Mouse (Mus musculus) stomach, embryonic 14.5 days (tissue): Measurements from ENCODE around the gene Fam169b. TPM values are rescaled to one million over a fixed set of nuclear protein-coding genes. Genes with fewer than 3 reads are reported as not detected.

ENCODE experiments used
- ATAC-seq: fragments of 200-750 bp; cut with Nextera tagmentation; 2 replicates; pipeline ENCODE4 v1.8.0; 2017; ENCODE audit warnings: low read depth, moderate TSS enrichment; ENCODE audit not compliant: insufficient number of reproducible peaks, insufficient read depth, low FRiP score
- H3K27ac ChIP-seq: fragments of 300-500 bp; sonication (generic); 2 replicates; pipeline ENCODE4 v1.5.1; 2014; ENCODE audit warnings: mild to moderate bottlenecking, low read length, moderate library complexity, mixed read lengths
- H3K27me3 ChIP-seq: fragments of 300-500 bp; sonication (generic); 2 replicates; pipeline ENCODE4 v1.6.1; 2014; ENCODE audit warnings: low read length, control low read depth, mixed read lengths; ENCODE audit not compliant: control insufficient read depth, insufficient read depth
- H3K36me3 ChIP-seq: fragments of 300-500 bp; sonication (generic); 2 replicates; pipeline ENCODE4 v1.6.1; 2014; ENCODE audit warnings: mild to moderate bottlenecking, control low read depth, low read length, moderate library complexity, mixed read lengths; ENCODE audit not compliant: control insufficient read depth, insufficient read depth
- H3K4me1 ChIP-seq: fragments of 300-500 bp; sonication (generic); 2 replicates; pipeline ENCODE4 v1.6.1; 2014; ENCODE audit warnings: low read length, control low read depth, mixed read lengths; ENCODE audit not compliant: control insufficient read depth, insufficient read depth
- H3K4me2 ChIP-seq: fragments of 300-500 bp; sonication (generic); replicated peaks from 2 replicates; pipeline ENCODE4 v1.6.1; 2014; ENCODE audit warnings: low read depth, low read length, control low read depth
- H3K4me3 ChIP-seq: fragments of 300-500 bp; sonication (generic); 2 replicates; pipeline ENCODE4 v1.5.1; 2014; ENCODE audit warnings: low read depth, low read length, control low read depth
- H3K9ac ChIP-seq: fragments of 300-500 bp; sonication (generic); replicated peaks from 2 replicates; pipeline ENCODE4 v1.6.1; 2014; ENCODE audit warnings: low read depth, mild to moderate bottlenecking, control low read depth, low read length, moderate library complexity, mixed read lengths
- H3K9me3 ChIP-seq: fragments of 300-500 bp; sonication (generic); 2 replicates; pipeline ENCODE4 v1.6.1; 2016; ENCODE audit warnings: low read depth, low read length, control low read depth; ENCODE audit not compliant: control insufficient read depth
- WGBS: fragments of 180-500 bp; shearing (Covaris S2); extraction: QIAGEN DNeasy Blood & Tissue Kit; methylation state at CpG from one replicate; pipeline ENCODE4 v1.1.7; 2014; 5-methylcytosine and 5-hydroxymethylcytosine counted together
- polyA plus RNA-seq: library from polyadenylated mRNA; unstranded; fragments of >200 nt; fragmentation: Nextera tagmentation; extraction: Ambion mirVana; gene quantifications from 2 replicates; pipeline ENCODE4 v1.2.1, GENCODE M21; 2014

Gene Fam169b
- 0.17 and 0.21 TPM in 2 replicates for polyA plus RNA-seq

- Histone ChIP-seq H3K4me3 (no peak within 1 kb of the TSS), H3K9ac (no peak within 1 kb of the TSS), H3K9me3 (no peaks in the 10 kb centered on the region), H3K4me2 (no peak within 1 kb of the TSS), H3K4me1 (peaks cover 8% of the 10 kb centered on the region; the same call in 1 of the 2 replicates), H3K27me3 (no peaks in the 10 kb centered on the region), H3K36me3 (no peaks in the 10 kb centered on the region), H3K27ac (no peak within 1 kb of the TSS)
- no peak for ATAC-seq
Observed at GRCm38 (mm10) chr7:68273515-68273914, at the start of gene Fam169b. Gene Fam169b (plus strand): TSS chr7:68273839.

DNA sequence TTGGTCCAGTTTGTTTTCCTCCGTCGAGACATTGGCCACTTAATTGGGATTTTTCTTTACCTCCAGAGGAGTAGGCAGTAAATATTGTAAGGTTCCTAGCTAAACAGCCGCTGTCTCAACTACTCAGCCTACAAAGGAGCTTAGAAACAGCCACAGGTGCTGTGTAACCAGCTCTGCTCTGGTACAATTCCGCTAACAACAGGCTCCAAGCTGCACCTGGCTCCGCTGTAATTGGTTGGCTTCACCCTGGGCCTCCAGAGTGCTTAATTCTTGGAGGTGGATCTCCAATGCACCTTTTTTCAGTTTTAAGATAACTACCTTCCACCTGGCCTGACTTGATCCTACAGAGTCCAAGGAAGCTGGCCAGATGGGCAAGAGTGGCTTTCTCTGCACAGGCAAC is 49.6 kb upstream of the Fam169b start:
- H3K27me3 ChIP-seq, result no peaks in the 10 kb centered on the region
- H3K27ac ChIP-seq, result no peak overlapping the region
- no peak overlapping the region for H3K4me2 ChIP-seq
- H3K9ac ChIP-seq, result no peak overlapping the region
- ATAC-seq, result no peak
- 0 out of 2 replicates have a peak, but pooled peaks cover 3% of the 10 kb centered on the region for H3K4me1 ChIP-seq
- WGBS, result 89% methylated on average over 5 of the region's 5 CpGs
- peaks cover 27% of the 10 kb centered on the region for H3K36me3 ChIP-seq
- H3K9me3 ChIP-seq, result no peaks in the 10 kb centered on the region
- no peak overlapping the region for H3K4me3 ChIP-seq

GRCm38 (mm10) chr7:68225427-68226054 is 48.1 kb upstream of the Fam169b start:
- H3K4me1 ChIP-seq, result 0 out of 2 replicates have a peak, but pooled peaks cover 3% of the 10 kb centered on the region
- peaks cover 20% of the 10 kb centered on the region for H3K36me3 ChIP-seq
- no peak for ATAC-seq
- H3K27ac ChIP-seq, result no peak overlapping the region
- no peak overlapping the region for H3K4me3 ChIP-seq
- WGBS, result 92% methylated on average over 9 of the region's 9 CpGs
- no peak overlapping the region for H3K4me2 ChIP-seq
- H3K27me3 ChIP-seq, result no peaks in the 10 kb centered on the region
- H3K9ac ChIP-seq, result no peak overlapping the region
- no peaks in the 10 kb centered on the region for H3K9me3 ChIP-seq

- H3K4me1 ChIP-seq, result 0 out of 2 replicates have a peak, but pooled peaks cover 3% of the 10 kb centered on the region
Observed at GRCm38 (mm10) chr7:68227021-68227420, 46.6 kb upstream of the Fam169b start.

DNA sequence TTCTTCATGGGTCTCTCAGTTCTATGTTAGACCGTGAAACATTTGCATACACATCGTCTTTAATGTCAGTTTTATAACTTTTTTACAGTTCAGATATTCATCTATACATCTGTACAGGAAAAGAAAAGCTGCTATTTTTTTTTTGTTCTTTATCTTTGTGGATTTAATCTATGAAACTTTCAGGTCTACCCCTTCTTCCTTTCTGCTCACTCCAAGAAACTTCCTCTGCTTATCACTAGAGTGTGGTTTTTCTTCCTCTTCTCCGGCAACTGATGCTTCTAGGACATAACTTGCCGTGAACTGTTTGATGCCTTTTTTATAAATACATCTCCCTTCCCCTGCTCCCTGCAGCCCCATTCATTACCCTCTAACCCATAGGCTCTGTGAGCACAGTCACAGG is 46.0 kb upstream of the Fam169b start:
- Histone ChIP-seq H3K27ac (no peak overlapping the region), H3K9me3 (no peaks in the 10 kb centered on the region), H3K36me3 (peaks cover 13% of the 10 kb centered on the region), H3K27me3 (no peaks in the 10 kb centered on the region), H3K4me3 (no peak overlapping the region), H3K4me2 (no peak overlapping the region), H3K9ac (no peak overlapping the region), H3K4me1 (0 out of 2 replicates have a peak, but pooled peaks cover 3% of the 10 kb centered on the region)
- 75% methylated on average over 4 of the region's 4 CpGs for WGBS
- ATAC-seq, result no peak

More at GRCm38 (mm10) chr7:68227021-68227420, 46.6 kb upstream of the Fam169b start:
- Histone ChIP-seq H3K27ac (no peak overlapping the region), H3K9me3 (no peaks in the 10 kb centered on the region), H3K9ac (no peak overlapping the region), H3K4me2 (no peak overlapping the region), H3K36me3 (peaks cover 17% of the 10 kb centered on the region), H3K27me3 (no peaks in the 10 kb centered on the region), H3K4me3 (no peak overlapping the region)
- 81% methylated on average over 11 of the region's 11 CpGs for WGBS
- no peak for ATAC-seq

DNA sequence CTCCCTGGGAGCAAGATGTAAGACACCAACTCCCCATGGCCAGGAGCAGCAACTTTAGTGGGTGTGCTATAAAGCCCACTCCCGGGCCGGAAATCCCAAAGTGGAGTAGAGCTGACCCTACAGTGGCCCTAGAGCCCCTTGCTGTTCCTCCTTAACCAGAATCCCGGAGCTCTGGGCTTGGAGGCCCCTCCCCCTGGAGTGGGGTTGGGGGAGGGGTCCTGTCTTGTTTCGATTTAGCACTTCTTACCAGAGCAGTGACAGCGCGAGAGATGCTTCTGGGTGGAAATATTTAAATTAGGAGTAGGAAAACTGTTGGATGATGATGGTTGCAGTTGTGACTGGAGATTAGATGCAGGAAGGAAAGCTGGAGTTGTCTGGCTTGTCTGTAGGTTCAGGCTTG is 45.1 kb upstream of the Fam169b start:
- Histone ChIP-seq H3K9me3 (no peaks in the 10 kb centered on the region), H3K27ac (no peak overlapping the region), H3K27me3 (no peaks in the 10 kb centered on the region), H3K4me3 (no peak overlapping the region), H3K9ac (no peak overlapping the region), H3K4me1 (0 out of 2 replicates have a peak, but pooled peaks cover 3% of the 10 kb centered on the region), H3K4me2 (no peak overlapping the region), H3K36me3 (peaks cover 11% of the 10 kb centered on the region)
- WGBS, result 43% methylated on average over 6 of the region's 6 CpGs
- no peak for ATAC-seq

DNA sequence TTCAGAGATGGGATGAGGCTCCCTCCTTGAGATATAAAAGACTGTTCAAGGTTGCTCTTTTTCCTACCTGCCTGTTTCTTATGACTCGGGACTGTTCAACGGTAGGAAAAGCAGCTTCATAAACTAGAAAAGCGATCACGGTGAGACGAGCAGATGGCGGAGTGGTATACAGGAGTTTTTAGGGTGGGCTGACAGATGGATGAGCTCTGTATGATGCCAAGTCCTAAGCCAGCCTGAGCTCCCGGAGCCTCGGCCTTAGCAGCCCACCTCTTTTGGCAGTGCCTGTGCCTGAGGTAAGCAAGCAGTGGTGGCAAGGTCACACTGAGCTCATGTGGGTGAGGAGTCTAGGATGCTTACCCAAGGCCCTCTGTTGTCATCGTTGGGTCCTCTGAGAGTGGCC is 42.8 kb upstream of the Fam169b start:
- Histone ChIP-seq H3K4me2 (no peak overlapping the region), H3K27ac (no peak overlapping the region), H3K9ac (no peak overlapping the region), H3K4me3 (no peak overlapping the region), H3K4me1 (peaks cover 8% of the 10 kb centered on the region; the same call in 1 of the 2 replicates), H3K27me3 (no peaks in the 10 kb centered on the region), H3K36me3 (peaks cover 9% of the 10 kb centered on the region), H3K9me3 (no peaks in the 10 kb centered on the region)
- no peak for ATAC-seq
- WGBS, result 91% methylated on average over 9 of the region's 9 CpGs

GRCm38 (mm10) chr7:68232521-68232920 is 41.1 kb upstream of the Fam169b start:
- WGBS, result 90% methylated on average over 5 of the region's 5 CpGs
- no peaks in the 10 kb centered on the region for H3K9me3 ChIP-seq
- peaks cover 8% of the 10 kb centered on the region; the same call in 1 of the 2 replicates for H3K4me1 ChIP-seq
- ATAC-seq, result no peak
- no peak overlapping the region for H3K27ac ChIP-seq
- H3K27me3 ChIP-seq, result no peaks in the 10 kb centered on the region
- H3K9ac ChIP-seq, result no peak overlapping the region
- H3K4me3 ChIP-seq, result no peak overlapping the region
- no peak overlapping the region for H3K4me2 ChIP-seq
- no peaks in the 10 kb centered on the region; the same call in none of the 2 replicates for H3K36me3 ChIP-seq
